Mouse (Mus musculus) liver, adult 2 months (tissue): ENCODE data around the gene Gm20388. TPM values are rescaled to one million over a fixed set of nuclear protein-coding genes. Genes with fewer than 3 reads are reported as not detected.
A peak's percentile ranks its signal among the peaks of the same experiment; 100 is the strongest.

Source experiments
- DNase-seq: peaks from one replicate; pipeline ENCODE4 v3.0.0-alpha.2; 2011; ENCODE audit warnings: low read depth, low spot score; ENCODE audit errors: extremely low read depth
- H3K27ac ChIP-seq: fragments of 200-500 bp; replicated peaks from 2 replicates; pipeline ENCODE4 v1.5.1; 2012; ENCODE audit warnings: low read depth, mild to moderate bottlenecking, control low read depth, inconsistent platforms, low read length; ENCODE audit not compliant: insufficient read depth
- H3K27me3 ChIP-seq: fragments of 200-500 bp; 2 replicates; pipeline ENCODE4 v1.6.1; 2012; ENCODE audit warnings: mild to moderate bottlenecking, moderate library complexity, low read length, inconsistent platforms; ENCODE audit not compliant: control insufficient read depth, insufficient read depth
- H3K36me3 ChIP-seq: fragments of 200-500 bp; 2 replicates; pipeline ENCODE4 v1.6.1; 2012; ENCODE audit warnings: low read length, inconsistent platforms; ENCODE audit not compliant: control insufficient read depth, insufficient read depth
- H3K4me1 ChIP-seq: fragments of 200-500 bp; 2 replicates; pipeline ENCODE4 v1.6.1; 2011; ENCODE audit warnings: low read length; ENCODE audit not compliant: control insufficient read depth, insufficient read depth
- H3K4me3 ChIP-seq: fragments of 200-500 bp; 2 replicates; pipeline ENCODE4 v1.5.1; 2011; ENCODE audit warnings: low read depth, mild to moderate bottlenecking, control low read depth, low read length, moderate library complexity; ENCODE audit not compliant: insufficient read depth
- H3K79me2 ChIP-seq: fragments of 200-500 bp; 2 replicates; pipeline ENCODE4 v1.6.1; 2012; ENCODE audit warnings: inconsistent platforms, mild to moderate bottlenecking, low read length, moderate library complexity; ENCODE audit not compliant: control insufficient read depth, insufficient read depth
- H3K9ac ChIP-seq: fragments of 200-500 bp; 2 replicates; pipeline ENCODE4 v1.6.1; 2012; ENCODE audit warnings: low read depth, mild to moderate bottlenecking, control low read depth, inconsistent platforms, low read length
- CTCF ChIP-seq: fragments of 200-500 bp; IDR thresholded peaks from 2 replicates; pipeline ENCODE4 v1.5.1; 2011; ENCODE audit warnings: low read depth, low read length, control low read depth
- POLR2A ChIP-seq: fragments of 200-500 bp; IDR thresholded peaks from 2 replicates; pipeline ENCODE4 v1.6.1; 2011; ENCODE audit warnings: low read length, control low read depth; ENCODE audit not compliant: insufficient read depth; ENCODE audit errors: extremely low read depth
- WGBS: fragments of 180-500 bp; shearing (Covaris S2); methylation state at CpG from one replicate; pipeline ENCODE4 v1.1.7; 2018; 5-methylcytosine and 5-hydroxymethylcytosine counted together
- polyA plus RNA-seq: library from polyadenylated mRNA; depleted of rRNA; stranded (reverse); fragments of >200 nt; gene quantifications from 2 replicates; pipeline ENCODE4 v1.2.3, GENCODE M21; 2012
- total RNA-seq: library from RNA; depleted of rRNA; stranded (reverse); fragments of >200 nt; gene quantifications from 2 replicates; pipeline ENCODE4 v1.2.3, GENCODE M21; 2014

The Gm20388 gene
- total and polyA plus RNA-seq, 2 experiments, result 6.4 to 19.9 TPM

GRCm38 (mm10) chr8:124235536-124235935 lies 4324.9 kb downstream of the Gm20388 start:
- Histone ChIP-seq H3K27me3 (no peaks in the 10 kb centered on the region), H3K4me1 (peaks cover 10% of the 10 kb centered on the region), H3K27ac (no peak overlapping the region), H3K9ac (no peak overlapping the region), H3K36me3 (no peaks in the 10 kb centered on the region), H3K4me3 (no peak overlapping the region), H3K79me2 (peaks cover 57% of the 10 kb centered on the region)
- TF ChIP-seq CTCF (no peak), POLR2A (no peak)
- WGBS, result 90% methylated on average over 4 of the region's 4 CpGs
- DNase-seq, result no peak

- TF ChIP-seq POLR2A (no peak), CTCF (no peak)
- Histone ChIP-seq H3K4me3 (no peak overlapping the region), H3K27ac (no peak overlapping the region), H3K4me1 (peaks cover 11% of the 10 kb centered on the region), H3K36me3 (no peaks in the 10 kb centered on the region), H3K27me3 (no peaks in the 10 kb centered on the region), H3K9ac (no peak overlapping the region), H3K79me2 (peaks cover 70% of the 10 kb centered on the region)
- 90% methylated on average over 6 of the region's 6 CpGs for WGBS
- no peak for DNase-seq
Measured at GRCm38 (mm10) chr8:124239350-124239749, 4328.7 kb downstream of the Gm20388 start.

DNA sequence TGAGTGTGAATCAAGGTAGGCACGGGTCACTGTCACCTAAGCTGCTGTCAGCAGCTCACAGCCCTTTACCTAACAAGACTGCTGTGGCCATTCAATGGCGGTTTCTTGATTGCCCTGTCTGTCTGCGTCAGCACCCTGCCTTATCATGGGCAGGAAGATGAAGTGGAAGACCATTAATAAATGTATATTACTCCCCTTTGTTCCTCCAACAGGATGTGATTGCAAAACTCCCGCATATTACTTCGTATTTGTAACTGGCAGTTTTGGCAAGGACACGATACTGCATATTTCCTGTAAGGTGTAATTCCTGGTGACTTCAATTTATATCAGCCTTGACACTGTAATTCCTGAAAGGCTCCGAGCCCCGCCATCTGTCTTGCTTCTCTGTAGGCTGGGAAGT lies 4330.3 kb downstream of the Gm20388 start:
- Histone ChIP-seq H3K79me2 (peaks cover 66% of the 10 kb centered on the region), H3K27me3 (no peaks in the 10 kb centered on the region), H3K9ac (no peak overlapping the region), H3K27ac (no peak overlapping the region), H3K36me3 (no peaks in the 10 kb centered on the region), H3K4me3 (no peak overlapping the region), H3K4me1 (peaks cover 11% of the 10 kb centered on the region)
- no peak for DNase-seq
- TF ChIP-seq POLR2A, result no peak
- 77% methylated on average over 8 of the region's 8 CpGs for WGBS

GRCm38 (mm10) chr8:124242208-124242607 lies 4331.6 kb downstream of the Gm20388 start:
- no peak overlapping the region for H3K27ac ChIP-seq

DNA sequence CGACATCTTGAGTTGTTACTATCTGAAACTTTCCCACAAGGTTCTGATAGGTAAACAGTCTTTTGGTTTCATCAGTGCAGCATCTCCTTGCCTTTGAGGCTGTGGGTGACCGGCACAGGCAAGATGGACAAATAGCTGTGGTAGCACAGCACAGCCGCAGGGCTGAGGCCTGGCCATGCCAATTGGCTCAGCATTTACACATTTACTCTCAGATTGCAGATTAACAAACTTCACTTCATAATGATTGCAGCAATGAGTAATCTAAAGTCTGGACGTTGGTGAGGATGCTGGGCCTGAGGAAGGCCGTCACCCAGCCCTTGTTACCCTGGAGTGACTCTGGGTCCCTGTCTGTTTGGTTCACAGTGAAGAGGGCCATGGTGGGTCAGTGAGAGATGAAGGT lies 4332.3 kb downstream of the Gm20388 start:
- no peak for DNase-seq
- Histone ChIP-seq H3K27me3 (no peaks in the 10 kb centered on the region), H3K4me1 (peaks cover 6% of the 10 kb centered on the region; the same call in 1 of the 2 replicates), H3K36me3 (no peaks in the 10 kb centered on the region), H3K27ac (no peak overlapping the region), H3K9ac (no peak overlapping the region), H3K79me2 (peaks cover 58% of the 10 kb centered on the region; the same call in 1 of the 2 replicates), H3K4me3 (no peak overlapping the region)
- no peak for TF ChIP-seq CTCF
- no peak for TF ChIP-seq POLR2A
- WGBS, result 45% methylated on average over 5 of the region's 5 CpGs

More at GRCm38 (mm10) chr8:124242208-124242607, 4331.6 kb downstream of the Gm20388 start:
- 53% methylated on average over 6 of the region's 6 CpGs for WGBS
- no peak overlapping the region for H3K9ac ChIP-seq
- H3K4me3 ChIP-seq, result no peak overlapping the region
- peaks cover 6% of the 10 kb centered on the region; the same call in 1 of the 2 replicates for H3K4me1 ChIP-seq
- peaks cover 64% of the 10 kb centered on the region; the same call in 1 of the 2 replicates for H3K79me2 ChIP-seq
- H3K27me3 ChIP-seq, result no peaks in the 10 kb centered on the region
- H3K36me3 ChIP-seq, result no peaks in the 10 kb centered on the region
- peak; percentile 48 for DNase-seq
- no peak for TF ChIP-seq POLR2A
- no peak for TF ChIP-seq CTCF

- no peaks in the 10 kb centered on the region for H3K27me3 ChIP-seq
- WGBS, result 89% methylated on average over 6 of the region's 6 CpGs
- TF ChIP-seq POLR2A (no peak), CTCF (no peak)
- H3K4me3 ChIP-seq, result no peak overlapping the region
- DNase-seq, result no peak
- no peaks in the 10 kb centered on the region for H3K36me3 ChIP-seq
- H3K9ac ChIP-seq, result no peak overlapping the region
- H3K27ac ChIP-seq, result no peak overlapping the region
- H3K4me1 ChIP-seq, result peaks cover 30% of the 10 kb centered on the region
- peaks cover 37% of the 10 kb centered on the region; the same call in 1 of the 2 replicates for H3K79me2 ChIP-seq
Measured at GRCm38 (mm10) chr8:124247581-124247980, 4336.9 kb downstream of the Gm20388 start.
